Mouse (Mus musculus): ENCODE measurements around the gene Nmt2. TPM values are rescaled to one million over a fixed set of nuclear protein-coding genes. Genes with fewer than 3 reads are reported as not detected.

Nmt2 gene
- 71.5 and 103 TPM in 2 replicates for total RNA-seq (2021)
- long read RNA-seq, full-length matches to known transcripts: 15 of 20 reads
- long read RNA-seq, partial matches to known transcripts: 1 of 20 reads
- long read RNA-seq, other reads (novel, unspliced or antisense): 4 of 20 reads

DNA sequence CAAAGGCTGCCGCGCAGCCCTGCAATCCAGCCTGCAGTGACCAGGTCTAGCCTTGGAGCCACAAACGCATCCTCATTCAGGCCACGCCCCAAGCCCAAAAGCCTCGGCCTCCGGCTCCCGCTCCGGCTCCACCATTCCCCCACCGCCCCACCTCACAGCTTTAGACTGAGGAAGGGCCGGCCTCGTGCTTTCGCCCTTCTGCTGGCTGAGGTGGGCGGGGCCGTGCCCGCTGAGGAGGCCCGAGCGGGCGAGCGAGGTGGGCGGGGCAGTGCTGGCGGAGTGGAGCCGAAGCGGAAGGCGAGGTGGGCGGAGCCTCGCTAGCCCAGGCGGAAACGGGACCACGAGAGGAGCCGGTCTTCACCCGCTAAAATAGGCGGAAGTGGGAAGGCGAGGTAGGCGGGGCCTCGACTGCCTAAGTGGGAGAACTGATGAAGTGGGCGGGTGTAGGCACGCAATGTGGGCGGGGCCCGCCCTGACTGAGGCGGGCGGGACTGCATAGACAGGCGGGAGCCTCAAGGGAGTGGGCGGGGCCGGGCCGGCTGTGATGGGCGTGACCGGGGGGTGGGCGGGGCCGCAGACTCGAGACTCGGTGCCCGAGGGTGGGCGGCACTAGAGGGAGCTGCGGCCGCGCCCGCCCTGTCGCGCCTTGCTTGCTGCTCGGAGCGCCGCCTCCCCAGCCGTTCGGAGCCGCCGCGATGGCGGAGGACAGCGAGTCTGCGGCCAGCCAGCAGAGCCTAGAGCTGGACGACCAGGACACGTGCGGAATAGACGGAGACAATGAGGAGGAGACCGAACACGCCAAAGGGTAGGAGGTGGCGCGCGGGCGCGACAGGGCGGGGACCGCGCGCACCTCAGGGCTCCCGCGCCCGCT, at the start of gene Nmt2:
Gene Nmt2 (plus strand): TSS at position 611 of the 871 bp plus-strand sequence.
- peak; percentile 99 for DNase-seq

DNA sequence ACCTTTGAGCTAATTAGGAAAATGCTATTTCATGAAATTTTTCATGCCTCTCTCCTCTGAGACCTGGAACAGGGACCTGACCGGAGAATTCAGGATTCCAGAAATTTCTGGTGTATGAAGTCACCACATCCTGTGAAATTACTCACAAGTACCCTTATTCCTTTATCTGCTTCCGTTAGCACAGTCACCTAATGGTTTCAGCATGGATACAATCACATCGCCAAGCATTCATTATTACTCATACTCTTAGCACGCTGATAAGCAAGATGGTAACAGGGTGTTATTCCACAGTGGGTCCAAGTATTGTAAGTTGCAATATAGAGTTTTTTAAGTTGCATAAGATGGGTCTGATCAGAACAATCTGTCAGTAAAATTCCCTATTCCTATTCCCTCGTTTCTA, 44.8 kb upstream of the Nmt2 start:
- no peak for DNase-seq

DNA sequence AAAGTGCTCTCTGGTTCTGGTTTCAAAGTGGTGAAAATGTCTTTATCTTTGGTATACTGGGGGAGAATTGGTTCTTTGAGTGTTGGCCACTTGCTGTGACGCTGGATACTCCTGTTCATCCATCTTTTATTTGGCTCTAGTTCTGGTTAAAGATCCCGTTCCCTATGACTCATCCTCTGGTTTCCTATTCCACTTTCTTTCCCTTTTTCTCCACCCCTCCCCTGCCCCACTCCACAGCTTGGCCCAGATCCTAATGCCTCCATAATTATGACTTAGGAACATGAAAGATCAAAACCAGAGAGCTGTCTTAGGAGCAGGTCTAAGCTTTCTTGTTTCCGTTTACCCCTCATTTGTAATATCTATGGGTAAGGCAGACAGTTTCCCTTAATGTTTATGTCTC, 39.8 kb upstream of the Nmt2 start:
- no peak for DNase-seq

DNA sequence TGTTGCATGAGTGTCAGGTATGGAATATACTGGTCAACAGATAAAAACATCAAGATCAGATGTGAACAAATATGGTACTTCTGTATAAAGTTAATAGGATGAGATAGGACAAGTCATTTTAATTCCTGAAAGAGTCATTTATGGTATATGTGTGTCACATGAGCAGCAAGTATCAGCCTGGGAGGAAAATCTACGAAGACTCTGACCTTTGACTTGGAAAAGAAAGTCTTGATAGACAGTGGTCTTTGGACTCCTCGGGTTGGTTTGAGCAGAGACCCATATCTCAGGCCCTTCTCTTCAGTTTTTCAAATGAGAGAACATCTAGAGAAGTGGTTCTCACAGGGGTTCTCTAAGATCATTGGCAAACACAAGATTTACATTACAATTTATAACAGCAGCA, 32.7 kb upstream of the Nmt2 start:
- no peak for DNase-seq

DNA sequence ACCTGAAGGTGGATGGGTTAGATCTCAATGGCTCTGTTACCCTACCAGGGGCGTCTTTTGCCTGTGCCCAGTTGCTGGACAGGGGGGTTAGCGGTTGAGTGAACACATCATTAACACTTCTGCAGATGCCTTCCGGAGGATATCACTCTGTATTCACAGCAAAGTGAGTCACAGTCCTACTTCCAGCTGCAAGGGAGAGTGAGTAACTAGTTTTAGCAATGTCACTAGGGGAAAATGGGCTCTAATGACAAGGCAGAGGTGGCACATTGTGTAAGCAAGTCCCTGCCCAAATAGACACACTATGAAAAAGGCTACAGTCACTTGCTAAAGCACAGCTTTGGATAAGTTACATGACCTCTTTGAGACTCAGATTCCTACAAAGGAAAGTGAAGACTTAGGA, 17.5 kb upstream of the Nmt2 start:
- DNase-seq: no peak

DNA sequence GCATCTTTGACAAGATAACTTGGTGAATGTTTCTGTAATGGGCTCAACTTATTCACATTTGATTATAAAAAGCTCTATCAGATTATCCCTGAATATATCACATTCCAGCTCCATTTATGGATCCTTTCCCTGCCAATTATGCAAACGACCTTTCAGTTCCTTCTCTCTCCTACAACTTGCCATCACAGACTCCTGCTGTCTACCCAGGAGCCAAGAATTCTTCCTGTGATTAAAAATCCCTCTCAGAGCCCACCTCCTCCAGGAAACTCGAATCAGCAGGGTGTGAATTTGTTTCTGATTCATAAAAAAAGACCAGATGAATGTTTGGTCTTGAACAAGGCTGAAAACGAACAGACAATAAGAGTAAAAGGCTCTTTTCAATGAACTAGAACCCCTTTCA, 16.1 kb upstream of the Nmt2 start:
- no peak for DNase-seq

DNA sequence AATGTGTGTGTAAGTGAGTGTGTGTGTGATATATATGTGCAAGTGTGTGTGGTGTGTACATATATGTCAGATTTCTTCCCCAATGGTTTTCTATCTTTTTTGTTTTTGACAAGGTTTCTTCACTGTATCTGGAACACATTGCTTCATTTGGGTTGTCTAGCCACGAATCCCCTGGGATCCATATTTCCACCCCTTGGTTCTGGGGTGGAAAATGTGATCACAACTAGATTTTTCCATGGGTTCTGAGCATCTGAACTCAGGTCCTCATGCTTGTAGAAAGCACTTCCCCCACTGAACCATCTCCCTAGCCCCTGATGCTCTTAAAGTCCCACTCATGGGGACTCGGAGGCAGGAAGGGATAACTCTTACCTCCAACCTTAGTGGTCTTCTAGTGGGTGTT, 10.7 kb upstream of the Nmt2 start:
- DNase-seq: no peak

DNA sequence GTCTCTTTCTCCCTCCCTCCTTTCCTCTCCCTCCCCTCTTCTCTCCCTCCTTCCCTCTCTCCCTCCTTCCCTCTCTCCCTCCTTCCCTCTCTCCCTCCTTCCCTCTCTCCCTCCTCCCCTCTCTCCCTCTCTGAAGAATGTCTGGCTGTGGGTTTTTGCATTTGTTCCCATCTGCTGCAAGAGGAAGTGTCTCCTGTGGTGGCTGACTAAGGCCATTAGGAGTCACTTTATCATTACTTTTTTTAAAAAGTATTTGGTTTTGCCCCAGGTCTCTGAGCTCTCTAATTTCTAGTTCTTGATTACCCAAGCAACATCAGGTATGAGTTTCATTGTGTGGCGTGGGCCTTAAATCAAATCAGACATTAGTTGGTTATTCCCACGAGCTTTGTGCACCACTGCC, 7.9 kb upstream of the Nmt2 start:
- no peak for DNase-seq

DNA sequence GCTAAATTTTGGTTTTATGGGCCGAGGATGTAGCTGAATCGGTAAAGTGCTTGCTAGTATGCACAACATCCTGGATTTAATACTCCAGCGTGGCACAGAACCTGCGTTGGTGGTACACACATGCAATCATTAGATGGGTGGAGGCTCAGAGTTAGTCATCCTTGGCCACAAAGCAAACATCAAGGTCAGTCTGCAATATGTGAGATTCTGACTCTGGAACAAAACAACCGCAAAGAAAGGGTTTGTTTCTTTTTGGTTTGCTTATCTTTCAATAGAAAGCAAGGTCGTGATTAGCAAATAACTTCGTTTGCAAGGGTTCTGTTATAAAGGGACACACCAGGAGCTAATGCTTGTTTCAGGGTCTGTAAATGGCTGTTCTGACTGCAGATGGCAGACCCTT, 6.5 kb upstream of the Nmt2 start:
- DNase-seq: no peak

DNA sequence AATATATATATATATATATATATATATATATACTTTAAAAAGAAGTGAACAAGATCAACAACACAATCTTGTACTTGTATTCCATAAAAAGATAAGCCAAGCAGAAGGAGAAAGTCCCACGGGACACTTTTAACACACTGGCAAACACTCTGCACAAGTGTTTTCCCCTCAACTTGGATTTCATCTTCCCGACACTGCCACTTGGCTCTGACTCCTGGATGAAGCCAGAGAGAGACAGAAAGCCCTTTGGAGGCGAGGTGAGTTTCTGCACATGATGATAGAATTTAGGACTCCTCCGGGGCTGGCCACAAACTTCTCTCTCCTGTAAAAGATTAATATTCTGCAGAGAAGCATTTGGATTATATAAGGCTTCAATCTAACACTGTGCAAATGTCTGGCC, 2.7 kb upstream of the Nmt2 start:
- no peak for DNase-seq

DNA sequence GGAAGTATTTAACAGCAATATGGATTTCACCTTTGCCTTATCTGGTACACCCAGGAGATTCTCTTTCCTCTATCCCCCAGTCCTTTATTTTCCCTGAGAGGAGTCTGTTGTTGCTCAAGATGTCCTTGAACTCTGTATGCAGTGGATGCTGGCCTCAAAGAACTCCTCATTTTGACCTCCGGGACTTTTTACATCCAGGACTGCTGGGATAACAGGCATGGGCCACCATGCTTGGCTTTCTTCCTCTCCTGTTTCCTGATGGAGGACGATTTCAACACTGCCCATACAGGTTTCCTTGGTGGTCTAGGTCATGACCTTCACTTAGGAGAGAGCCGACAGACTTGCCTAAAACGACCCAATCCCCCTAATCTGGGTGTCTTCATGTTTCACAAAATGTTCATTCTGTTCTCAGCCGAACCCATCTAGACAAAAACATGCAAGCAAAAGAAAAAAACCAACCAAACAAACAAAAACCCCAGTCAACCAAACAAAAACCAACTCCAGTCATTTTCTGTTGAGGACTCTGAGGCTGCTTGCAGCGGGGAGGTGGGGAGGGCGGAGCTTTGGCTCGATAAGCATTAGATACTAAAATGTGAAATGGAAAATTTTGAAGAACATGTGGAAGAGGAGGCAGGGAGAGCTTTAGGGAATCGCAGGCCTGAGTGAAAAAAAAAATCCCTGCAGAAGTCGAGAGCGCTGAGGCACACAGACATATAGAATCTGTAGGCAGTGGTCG, 978 bp upstream of the Nmt2 start:
- peak; percentile 59 for DNase-seq

DNA sequence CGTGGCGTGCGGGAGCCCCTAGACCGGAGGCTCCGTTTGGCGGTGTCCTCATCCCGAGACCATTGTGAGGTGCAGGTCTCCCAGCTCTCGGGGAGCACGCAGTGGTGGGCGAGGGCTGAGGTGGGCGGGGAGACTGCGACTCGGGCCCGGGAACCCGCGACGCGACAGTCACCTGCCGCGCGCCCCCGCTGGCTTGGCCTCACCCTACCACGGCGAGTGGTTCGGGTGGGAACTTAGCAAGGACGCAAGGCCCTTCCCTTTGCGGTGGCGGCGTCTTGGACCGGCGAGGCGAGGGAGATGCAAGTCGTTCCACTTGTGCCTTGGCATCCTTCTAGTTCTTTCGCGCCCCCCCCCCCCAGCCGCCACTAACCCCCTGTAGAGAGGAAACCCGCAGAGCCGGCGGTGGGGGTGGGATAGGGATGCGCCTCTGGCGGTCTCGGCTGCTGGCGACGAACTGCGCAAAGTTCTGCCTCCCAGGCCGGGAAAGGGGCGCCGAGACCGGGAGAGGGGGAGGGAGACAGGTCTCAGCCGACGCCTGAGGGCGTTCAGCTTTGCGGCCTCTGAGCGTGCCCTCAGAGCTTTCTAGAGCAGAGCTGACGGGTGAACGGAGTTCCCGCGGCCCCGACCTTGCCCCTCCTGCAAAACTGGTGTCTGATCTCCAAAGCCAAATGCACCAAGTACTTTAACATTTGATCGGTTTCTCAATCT, 615 bp downstream of the Nmt2 start:
- peak; percentile 62 for DNase-seq

DNA sequence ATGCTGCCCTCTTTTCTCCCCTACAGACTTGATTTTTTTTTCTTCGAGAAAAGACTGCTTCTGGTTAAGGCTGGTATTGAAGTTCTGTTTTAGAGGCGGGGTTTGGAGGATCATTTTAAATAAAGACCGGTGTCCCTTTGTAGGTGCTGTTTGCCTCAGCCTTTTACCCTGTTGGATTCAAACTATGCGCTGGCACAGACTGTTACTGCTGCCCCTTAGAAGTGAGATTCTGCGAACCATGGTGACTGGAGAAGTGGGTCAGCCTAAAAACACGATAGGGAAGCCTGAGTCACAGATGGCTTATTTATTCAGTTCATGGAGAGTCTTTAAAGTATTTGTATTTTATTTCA, 1.1 kb downstream of the Nmt2 start:
- no peak for DNase-seq

DNA sequence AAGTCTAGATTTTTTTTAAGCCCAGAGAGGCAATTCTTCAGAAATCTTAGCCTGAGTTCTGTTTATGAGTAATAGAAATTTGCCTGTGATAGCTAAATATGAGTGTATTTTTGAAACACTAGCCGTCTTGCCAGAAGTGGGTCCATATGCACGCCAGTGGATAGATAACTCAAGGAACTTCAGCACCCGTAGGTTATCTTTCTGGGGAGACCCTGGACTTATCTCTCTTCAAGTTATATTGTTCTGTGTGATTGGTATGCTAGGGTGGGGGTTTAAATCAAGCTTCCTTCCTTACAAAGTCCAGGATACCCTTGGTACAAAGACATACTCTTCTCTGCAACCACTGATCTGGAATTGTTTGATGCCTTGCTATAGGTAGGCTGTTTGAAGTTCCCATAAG, 1.7 kb downstream of the Nmt2 start:
- DNase-seq: no peak

DNA sequence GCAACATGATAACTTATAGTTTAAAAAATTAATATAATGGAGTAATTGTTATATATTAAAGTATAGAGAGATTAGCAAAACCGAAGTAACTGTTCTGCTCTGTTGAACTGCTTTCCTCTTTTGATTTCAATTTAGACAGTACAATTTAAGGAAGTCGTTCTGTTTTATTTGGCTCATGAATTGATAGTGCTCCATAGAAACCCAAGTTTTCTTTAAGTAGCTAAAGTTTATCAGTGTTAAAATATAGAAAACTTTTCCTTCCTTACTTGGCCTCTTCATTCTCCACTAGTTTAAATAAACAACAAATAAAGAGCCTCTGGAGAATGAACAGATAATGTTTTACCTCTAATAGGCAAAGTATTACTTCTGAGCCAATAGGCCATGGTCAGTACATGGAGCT, 2.2 kb downstream of the Nmt2 start:
- DNase-seq: no peak

DNA sequence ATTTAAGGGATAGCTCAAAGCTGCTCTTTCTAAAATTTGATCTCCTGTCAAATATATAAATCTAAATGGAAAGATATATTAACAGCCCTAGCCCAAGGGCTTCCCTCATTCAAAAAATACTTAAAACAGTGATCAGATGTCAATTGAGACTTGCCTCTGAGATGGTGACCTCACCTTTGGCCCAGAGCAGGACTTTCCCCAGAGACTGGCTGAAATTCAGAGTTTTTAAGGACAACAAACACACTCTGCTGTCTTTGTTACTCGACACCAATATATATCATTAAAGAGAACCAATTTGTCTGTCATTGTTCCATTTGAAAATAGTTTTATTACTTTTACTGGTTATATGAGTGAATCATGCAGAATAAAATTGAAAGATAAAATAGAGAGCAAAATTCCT, 5.6 kb downstream of the Nmt2 start:
- DNase-seq: no peak

DNA sequence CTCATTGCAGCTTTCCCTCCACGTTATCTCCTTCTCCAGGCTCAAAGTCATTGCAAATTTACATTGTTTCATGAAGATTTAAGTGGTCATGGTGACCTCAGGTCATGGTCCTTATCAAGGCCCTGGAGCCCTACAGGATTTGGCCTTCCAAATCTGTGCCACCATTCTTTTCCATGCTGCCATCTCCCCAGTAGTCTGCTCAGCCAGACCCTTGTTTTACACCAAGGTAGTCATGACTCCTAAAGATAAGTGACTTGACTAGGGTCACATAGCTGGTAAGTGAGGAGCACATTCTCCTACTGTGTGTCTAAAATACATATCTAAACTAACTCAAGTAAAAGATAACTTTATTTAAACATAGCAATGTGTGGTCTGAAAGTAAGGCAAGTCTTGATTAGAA, 8.2 kb downstream of the Nmt2 start:
- no peak for DNase-seq

DNA sequence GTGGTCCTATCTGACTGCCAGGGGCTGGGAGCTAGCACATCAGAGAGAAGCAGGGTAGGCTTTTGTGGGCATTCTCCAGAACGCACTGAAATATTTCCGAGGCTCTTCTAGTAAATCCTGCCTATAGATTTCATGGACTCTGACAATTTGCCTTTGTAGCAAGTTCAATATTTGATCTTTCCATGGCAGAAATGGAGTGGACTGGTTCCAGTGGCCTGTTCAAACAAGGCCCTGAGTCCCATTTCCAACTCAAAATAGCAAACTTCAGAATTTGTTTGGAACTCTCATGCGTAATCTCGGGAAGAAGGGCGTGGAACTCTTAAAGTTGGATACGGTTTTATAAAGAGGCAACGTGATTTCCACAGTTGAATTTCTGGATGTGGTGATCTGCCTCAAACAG, 11.8 kb downstream of the Nmt2 start:
- no peak for DNase-seq

DNA sequence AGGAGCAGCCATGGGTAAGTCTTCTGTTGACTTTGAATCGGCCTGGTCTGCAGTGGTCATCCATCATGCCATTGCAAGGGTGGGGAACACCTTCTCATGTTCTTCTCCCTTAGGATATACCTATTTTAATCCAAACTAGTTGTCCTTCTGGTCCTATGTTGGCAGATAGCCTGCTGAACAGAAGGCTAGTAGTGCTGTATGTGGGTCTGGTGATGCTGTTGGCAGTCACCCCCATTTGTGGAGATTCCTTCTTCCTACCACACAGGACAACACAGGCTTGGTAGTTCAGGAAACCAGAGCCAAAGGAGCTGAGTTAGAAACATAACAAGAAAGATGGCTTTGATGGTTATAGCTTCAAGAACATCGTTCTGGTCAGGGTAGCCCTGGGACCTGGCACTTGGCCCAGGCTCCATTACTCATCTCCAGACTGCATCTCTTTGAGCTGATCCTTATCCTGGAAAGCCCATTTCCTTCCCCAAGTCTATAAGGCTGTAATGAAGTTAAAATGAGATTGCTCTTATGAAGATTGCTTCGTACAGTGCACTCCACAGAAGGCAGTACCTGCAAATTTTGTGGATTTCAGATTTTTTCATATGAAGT, 21.5 kb downstream of the Nmt2 start:
- DNase-seq: peak; percentile 86

DNA sequence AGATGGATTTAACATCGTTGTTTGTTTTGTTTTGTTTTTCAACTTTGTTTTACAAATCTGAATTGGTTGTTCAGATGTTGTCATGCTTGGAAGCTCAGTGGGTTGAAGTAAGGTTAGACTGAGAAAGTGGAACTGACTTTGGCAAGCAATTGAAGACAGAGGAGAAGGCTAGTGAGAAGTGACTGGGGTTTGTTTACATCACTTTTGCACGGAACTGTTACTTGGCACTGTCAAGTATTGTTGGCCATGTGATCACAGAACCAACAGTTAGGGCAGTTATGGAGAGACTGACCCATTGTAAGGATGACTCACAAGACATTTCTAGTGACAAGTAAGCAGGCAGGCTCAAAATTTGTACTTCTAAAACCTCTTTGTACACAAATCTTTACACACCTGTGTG, 39.1 kb downstream of the Nmt2 start:
- DNase-seq: no peak

DNA sequence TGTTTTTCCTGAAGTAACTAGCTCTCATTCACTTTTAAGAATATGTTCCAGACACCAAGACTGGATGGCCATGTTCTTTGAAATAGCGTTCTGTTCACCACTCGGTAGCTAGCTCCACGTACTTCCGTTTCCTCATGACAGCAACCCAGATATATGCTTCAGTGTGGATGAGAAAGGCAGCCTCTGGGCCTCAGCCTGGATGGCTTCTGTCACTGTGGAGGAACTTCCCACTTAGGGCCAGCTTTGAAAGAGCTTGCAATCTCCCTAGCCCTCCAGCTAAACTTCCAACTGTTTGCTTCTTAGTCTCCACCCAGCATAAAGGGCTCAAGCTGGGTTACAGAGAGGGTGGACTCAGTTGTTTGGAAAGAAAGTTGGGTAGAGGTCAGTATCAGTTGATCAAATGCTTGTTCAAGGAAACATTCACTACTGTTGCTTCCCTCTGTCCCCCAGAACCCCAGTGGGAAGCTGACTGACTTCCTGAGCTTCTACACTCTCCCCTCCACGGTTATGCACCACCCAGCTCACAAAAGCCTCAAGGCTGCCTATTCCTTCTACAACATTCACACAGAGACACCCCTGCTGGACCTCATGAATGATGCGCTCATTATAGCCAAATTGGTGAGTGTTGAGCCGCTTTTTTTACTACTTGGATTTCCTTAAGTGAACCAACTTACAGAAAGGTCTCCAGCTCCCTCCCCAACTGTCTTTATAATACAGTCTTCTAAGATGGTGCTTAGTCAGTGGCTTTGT, 40.5 kb downstream of the Nmt2 start:
- DNase-seq: no peak

DNA sequence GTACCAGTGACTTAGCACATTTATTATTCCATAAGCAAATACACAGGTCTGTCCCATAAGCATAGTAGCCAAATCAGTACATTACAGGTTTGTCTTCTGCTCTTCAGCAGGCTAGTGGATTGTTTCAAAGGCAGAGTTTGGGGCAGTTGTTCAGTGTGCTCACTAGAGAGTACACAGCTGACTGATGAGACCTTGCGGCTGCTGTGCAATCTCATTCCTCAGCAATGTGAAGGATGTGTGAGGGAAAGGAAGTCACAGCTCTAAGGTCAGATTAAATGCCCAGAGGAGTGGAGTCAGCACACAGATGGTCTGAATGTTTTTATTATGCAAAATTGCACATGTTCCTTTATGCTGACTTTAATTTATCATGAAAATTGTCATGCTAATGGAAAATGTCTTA, 42.5 kb downstream of the Nmt2 start:
- no peak for DNase-seq

All from adrenal gland, postnatal 25 days (tissue).